Mouse (Mus musculus) urinary bladder, postnatal 36 days (tissue): ENCODE results near the gene Sfrp4.
"Not testable (repeated sequence)": the region's sequence is repeated elsewhere in the genome, so short reads cannot be mapped to it uniquely, and the experiment has no call there.

Experiments used
- DNase-seq, 2 experiments: peaks; one replicate each; pipeline ENCODE4 v3.0.0; 2022; ENCODE audit warnings: low spot score in 2 of 2, mixed read lengths in 1 of 2

Gene Sfrp4

DNA sequence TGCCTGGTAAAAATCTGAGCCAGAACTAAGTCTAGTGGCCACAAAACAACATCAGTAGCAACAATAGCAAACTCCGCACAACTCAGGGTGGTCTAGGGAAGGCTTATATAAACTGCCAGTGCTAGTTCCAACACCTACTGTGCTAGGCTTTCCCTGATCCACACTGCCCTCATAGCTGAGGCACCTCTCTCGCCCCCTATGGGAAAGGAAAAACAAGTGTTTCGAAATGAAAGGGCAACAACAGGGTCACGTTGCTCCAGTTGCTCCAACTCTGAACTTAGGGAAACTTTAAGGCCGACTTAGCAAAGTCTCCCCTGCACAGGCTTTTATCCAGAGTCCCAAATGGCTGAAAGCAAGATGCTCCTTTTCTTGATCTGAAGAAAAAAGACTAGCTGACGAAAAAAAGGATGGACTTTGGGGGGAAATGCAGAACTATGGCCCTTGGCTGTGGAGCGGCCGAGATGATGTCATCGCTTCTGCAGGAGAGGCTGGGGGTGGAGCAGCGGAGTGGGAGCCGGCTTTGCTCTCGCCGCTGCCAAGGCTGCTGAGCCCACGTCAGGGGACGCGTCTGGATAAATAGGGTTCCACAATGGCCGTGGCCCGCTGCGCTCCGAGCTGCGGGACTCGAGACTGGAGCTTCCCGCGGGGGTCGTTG, at the start of gene Sfrp4:
TSS of gene Sfrp4 (plus strand) at position 532 of the 655 bp plus-strand sequence.
- peak; percentile 10 to 28 for DNase-seq

DNA sequence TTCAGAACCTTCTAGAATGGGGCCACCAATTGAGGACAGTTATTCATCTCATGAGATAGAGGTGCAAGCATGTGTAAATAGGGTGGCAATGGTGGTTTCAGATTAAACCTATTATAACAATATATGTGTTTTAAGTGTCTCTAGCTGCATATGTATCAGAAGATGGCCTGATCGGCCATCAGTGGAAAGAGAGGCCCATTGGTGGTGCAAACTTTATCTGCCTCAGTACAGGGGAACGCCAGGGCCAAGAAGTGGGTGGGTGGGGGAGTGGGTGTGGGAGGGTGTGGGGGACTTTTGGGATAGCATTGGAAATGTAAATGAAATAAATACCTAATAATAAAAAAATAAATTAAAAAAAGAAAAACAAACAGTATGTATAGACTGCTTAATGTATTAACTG, 48.2 kb upstream of the Sfrp4 start:
- not testable (repeated sequence) for DNase-seq

DNA sequence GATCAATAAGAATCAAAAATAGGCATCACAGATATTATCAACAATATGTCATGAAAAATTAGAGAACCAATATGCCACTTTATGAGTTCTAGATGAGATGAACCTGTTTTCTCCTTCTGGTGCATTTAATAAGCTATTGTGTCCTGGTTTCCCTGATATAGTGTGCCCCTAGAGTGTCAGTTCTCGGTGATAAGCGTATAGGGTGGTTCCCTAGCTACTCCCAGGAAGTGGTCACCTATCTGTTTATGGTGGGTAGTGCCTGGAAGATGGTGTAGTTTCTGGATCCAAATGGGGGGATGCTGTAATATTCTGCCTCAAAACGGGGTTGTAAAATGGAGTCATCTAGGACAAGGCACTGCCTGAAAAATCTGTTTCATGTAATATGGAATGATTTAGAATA, 47.0 kb upstream of the Sfrp4 start:
- no peak for DNase-seq

DNA sequence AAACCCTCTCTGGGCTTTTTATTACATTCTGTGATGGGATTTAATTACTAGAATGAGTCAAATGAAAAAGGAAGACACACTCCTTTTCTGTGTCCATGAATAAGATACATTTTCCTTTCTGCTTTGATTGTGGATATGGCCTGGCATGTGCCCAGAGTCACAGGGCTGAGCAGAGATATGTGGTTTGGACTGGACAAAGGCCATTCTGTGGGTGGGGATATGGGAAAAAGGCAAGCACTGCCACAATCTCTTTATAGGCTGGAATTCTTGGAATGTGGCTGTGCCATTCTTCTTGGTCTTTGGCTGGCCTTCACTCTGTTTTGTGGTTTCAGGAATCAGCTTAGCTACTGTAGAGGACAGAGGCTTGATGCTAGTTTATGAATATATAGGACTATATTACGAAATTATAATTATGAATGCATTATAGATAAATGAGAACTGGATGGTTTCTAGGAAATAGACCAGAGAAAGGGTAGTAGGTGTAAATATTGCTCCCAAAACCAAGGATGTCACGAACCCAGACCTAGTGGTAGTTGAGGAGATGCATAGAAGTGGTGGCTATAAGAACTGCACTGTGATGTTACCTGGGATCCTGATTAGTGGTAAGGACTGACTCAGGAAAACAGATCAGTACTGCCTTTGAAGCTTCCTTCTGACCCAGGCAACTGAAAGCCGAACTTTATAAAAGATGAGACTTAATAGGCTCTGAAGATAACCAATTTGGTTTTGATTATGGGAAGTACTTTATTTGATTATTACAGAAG, 31.7 kb upstream of the Sfrp4 start:
- no peak for DNase-seq

DNA sequence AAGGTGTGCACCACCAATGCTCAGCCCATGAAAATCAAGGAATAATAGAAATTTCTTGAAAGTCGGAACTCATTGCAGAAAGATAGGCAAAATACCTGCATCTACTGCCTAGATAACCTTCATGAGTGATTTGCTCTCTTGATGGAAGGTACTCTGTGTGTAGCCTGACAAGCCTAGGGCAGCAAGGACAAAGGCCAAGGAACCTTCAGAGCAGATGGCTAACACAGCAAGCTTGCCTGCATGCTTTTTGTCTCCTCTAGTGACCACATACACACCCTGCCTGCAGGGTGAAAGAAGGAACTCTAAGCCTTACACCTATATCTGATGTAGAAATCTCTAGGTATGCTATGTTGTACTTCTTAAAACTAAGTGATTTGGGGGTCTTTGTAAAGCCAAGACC, 27.8 kb upstream of the Sfrp4 start:
- DNase-seq: no peak

DNA sequence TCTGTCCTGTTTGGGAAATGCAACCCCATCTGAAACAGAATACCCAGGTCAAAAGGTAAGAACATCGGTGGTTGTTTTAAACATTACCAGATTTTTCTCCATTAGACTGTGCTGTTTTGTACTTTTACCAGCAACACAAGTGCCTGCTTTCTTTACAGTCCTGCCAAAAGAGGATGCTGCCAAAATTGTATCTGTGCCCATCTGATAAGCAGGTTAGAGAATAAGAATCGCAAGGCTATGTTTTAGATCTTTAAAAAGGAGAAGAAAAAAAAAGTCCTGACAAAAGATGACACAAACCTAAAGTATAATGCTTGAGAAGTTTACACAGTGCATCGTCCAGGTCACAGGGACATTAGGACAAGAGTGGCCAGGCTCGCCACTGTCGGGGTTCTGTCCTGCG, 23.7 kb upstream of the Sfrp4 start:
- no peak for DNase-seq

DNA sequence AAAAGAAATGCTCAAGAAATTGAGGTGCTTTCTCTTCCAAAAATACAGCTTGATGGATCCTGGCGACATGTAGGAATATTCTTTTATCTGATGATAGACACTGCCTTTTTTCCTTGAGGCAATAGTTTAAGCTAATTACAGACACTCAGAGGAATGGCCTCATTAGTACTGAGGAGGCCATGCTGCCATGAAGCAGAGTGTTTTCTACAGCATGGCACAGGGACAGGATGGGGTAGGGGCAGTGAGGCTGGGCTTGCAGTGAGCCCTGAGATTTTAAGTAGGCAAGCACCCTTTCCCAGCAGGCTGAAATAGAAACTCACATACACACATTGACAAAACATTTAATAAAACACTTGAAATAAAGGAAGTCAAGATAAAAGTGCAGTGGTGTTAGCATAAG, 20.4 kb upstream of the Sfrp4 start:
- no peak for DNase-seq

DNA sequence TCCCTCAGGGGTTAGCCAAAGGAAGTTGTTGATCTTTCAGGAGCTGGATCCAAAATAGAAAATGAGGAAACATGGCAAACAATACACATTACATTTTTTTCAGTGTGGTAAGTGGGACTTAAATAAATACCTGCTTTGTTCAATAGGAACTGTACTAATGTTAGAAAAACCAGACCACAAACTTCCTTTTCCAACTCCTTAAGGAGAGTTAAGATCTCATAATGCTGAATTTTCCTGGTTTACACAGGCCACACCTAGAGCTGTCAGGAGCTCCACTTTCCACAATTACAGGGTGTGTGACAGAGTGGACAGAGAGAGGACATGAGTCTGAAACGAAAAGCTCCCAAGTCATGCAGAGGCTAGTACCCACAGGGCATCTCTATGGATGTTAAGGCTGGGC, 19.2 kb upstream of the Sfrp4 start:
- DNase-seq: no peak

DNA sequence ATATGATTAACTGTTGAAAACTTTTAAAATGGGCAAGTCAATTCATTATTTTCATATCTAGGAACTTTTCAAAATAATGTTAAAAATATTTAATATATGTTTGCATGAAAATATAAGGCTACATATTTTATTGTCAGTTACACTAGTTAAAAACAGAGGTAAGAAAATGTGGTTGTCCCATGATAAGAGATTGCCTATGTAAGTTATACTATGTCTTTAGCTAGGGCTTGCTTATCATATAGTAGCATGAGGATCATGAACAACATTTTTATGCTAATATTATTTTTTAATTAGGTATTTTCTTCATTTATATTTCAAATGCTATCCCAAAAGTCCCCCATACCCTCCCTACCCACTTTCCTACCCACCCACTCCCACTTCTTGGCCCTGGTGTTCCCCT, 18.0 kb upstream of the Sfrp4 start:
- no peak for DNase-seq

DNA sequence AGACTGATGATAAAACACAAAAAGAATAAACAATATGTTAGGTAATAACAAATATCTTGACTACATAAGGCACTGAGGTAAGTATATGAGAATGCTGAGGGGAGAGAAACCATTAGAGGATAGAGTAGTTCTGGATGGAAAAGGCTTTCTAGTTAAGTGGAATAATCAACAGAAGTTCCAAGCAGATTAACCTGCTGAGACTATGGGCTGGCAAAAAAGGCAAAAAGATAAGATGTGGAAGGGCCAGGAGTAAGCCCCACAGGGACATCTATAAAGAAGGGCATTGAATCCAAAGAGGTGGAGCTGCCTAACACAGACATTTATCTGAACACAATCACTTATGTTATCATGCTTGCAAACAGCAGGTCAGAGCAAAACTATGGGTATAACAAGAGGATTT, 14.8 kb upstream of the Sfrp4 start:
- no peak for DNase-seq

DNA sequence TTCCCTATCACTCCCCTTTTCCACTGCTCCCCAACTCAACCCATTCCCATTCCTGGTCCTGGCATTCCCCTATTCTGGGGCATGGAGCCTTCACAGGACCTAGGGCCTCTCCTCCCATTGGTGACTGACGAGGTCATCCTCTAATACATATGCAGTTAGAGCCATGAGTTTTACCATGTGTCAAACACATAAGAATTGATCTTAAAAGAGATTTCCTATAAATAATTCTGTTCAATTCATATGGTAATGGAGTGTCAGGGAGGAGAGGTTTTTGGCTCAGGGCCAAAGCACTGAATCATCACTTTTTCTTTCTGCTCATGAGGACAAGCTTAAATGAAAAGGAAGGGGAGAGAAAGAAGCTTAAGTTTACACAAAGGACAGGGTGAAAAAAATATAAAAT, 10.6 kb upstream of the Sfrp4 start:
- DNase-seq: no peak

DNA sequence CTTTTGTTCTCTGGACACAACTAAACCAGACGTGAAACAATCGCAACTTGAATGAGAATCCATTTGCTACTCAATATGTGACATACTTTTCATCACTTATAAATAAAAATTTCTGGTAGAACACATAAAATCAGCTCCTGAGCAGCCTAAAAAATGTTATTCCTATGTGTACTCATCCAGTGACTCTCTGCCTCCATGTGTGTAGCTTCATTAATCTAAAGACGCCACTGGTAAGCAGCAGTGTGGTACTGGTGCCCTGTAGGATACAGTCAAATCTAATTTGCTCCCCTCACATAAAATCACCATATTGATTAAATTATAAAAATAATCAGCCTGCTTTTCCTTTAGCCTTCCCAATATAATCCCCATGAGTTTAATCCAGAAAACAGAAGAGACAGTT, 9.9 kb upstream of the Sfrp4 start:
- DNase-seq: no peak

DNA sequence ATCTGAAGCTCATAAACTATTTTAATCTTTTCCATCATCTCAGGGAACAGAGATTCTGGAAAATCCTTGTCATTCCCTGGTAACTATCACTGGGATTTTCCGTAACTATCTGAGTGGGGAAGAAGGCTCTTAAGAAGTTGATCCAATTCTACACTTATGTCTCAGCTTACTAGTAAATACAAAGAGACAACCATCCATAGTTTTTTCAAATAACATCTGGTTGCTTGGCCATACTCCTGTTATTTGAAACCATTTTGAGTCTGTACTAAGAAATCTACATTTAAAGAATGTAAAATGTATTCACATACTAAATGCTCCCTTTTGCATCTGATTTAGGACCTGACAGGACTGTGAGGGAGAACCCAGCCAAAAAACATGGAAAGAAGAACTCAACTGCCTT, 9.5 kb upstream of the Sfrp4 start:
- no peak for DNase-seq

DNA sequence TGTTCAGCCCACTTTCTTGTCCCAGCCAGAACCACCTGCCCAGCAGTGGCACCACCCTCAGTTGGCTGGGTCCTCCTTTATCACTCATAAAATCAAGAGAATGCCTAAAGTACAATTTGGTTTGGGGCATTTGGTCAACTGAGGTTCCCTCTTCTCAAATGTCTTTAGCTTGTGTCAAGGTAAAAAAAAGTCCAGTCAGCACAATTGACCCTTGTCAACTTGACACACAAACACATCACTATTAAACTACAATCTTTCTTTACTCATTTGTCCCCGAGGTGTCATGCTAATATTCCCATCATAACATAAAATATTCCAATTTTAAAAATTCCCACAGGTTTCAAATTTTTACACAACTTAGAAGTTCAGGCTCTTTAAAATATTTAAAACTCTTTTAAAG, 8.6 kb upstream of the Sfrp4 start:
- DNase-seq: no peak

DNA sequence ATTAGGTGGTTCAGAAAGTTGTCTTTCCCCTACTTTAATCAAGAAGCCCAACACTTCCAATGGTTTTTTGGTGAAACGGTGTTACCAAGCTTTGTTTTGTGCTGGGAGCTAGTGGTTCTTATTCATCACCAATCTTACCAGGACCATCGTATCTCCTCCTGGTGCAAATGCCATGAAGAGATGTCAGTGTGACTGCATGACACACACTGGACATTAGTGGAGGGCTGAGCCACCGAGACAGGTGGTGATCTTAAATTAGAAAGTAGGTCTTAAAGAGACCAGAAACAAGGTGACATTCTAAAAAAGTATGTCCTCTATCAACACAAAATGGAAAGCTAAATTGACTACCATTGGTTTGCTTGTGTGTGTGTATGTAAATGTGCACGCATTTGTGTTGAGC, 4.8 kb upstream of the Sfrp4 start:
- no peak for DNase-seq

DNA sequence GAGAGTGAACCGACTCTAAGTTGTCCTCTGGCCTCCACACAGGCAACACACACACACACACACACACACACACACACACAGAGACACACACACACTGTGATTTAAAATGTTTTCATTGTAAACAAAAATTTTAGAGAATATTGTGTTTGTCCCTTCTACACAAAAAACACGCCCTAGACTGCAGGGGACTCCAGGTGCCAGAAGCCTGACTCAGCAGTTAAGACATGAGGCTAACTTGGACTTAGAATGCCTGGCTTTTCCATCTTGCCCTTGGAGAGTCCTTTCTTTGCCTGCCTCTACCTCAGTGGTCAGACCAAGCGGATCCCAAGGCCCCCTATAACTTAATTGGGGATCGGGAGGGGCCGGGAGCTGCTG, 4.1 kb upstream of the Sfrp4 start:
- peak in 1 of 2 experiments; percentile 4 for DNase-seq

DNA sequence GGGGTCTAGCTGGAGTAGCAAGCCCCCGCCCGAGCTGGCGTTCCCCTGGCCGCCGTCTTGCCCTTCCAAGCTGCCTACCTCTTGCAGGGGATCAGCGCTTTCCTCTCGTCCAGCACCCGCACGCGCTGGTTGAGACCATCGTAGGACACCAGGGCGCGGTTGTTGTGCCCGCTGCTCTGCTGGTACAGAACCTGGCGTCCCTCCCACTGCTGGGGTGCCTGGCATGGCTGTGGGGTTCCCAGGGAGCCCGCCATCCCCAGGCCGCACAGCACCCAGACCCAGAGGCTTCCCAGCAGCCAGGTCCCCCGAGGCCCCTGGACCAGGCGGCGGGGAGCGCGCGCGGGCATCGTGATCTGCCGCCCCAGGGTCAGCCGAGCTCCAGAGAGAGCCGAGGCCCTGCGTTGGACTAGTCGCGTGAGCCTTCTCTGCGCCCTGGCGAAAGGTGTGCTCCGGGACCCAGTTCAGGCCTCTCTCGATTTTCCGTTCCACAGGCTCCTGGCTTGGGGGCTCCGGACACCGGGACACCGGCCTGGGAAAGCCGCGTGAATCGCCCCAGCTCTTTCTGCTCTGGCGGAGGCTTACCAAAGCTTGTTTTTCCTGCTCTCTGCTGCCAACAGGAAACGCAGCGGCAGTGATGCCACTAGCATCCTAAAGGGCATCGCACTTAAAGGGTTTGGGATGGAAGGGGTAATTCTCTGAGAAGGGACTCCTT, 3.5 kb upstream of the Sfrp4 start, which contains the start of gene Epdr1:
TSS of gene Epdr1 (minus strand) at position 712 of the 712 bp plus-strand sequence.
- peak; percentile 28 to 40 for DNase-seq

DNA sequence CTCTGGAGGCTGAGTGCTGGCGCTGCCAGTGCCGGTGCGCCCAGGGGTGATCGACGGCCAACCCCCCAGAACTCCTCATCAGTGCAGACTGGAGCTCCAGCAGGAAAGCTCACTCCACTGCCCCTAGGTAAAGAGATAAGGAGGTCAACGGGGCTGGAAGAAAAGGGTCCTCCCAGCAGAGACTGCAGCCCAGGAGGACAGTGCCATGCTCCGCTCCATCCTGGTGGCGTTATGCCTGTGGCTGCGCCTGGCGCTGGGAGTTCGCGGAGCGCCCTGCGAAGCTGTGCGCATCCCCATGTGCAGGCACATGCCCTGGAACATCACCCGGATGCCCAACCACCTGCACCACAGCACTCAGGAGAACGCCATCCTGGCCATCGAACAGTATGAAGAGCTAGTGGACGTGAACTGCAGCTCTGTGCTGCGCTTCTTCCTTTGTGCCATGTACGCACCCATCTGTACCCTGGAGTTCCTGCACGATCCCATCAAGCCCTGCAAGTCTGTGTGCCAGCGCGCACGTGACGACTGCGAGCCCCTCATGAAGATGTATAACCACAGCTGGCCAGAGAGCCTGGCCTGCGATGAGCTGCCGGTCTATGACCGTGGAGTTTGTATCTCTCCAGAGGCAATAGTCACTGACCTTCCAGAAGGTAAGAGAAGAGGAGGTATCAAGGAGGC, 463 bp downstream of the Sfrp4 start:
- DNase-seq: no peak

DNA sequence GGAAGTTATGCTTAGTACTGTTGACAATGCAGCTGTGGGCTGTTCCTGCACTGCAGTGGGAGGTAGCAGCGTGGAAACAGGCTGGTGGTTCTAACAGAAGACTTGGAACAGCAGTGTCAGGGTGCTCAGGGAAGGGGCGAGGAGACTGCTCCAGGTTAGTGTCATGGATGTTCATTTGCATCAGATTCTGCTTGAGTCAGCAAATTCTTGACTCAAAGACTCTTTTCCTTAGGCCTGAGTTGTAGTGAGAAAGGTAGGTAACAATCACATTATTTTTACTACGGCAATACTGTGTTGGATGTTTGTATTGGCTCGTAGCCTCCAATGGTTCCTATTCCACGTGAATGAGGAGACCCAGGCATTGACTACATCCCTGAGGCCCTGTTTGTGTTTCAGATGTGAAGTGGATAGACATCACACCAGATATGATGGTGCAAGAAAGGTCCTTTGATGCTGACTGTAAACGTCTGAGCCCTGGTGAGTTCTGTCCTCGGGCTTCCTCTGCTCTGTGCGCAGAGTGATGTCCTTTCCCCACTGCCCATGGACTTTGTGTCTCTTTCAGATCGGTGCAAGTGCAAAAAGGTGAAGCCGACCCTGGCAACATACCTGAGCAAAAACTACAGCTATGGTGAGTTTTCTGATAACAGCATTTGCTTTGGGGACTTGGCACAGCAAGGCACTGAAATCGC, 1.9 kb downstream of the Sfrp4 start:
- no peak for DNase-seq

DNA sequence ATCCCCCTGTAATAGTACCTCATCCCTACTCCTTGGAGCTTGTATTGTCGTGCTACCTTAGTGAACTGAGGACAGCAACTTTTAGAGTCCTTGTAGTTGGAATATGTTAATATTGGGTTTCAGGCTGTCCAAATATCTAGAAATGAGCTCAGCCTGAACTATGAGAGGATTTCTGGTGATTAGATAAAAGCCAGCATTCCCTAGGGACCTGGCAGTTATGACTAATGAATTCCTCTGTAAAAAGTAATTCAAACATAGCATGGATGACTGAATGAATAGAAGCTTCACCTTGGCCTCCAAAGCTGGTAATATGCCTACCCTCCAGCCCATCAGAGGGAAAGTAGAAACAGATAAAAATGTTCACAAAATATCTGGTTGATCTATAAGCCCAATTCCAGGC, 3.6 kb downstream of the Sfrp4 start:
- no peak for DNase-seq

DNA sequence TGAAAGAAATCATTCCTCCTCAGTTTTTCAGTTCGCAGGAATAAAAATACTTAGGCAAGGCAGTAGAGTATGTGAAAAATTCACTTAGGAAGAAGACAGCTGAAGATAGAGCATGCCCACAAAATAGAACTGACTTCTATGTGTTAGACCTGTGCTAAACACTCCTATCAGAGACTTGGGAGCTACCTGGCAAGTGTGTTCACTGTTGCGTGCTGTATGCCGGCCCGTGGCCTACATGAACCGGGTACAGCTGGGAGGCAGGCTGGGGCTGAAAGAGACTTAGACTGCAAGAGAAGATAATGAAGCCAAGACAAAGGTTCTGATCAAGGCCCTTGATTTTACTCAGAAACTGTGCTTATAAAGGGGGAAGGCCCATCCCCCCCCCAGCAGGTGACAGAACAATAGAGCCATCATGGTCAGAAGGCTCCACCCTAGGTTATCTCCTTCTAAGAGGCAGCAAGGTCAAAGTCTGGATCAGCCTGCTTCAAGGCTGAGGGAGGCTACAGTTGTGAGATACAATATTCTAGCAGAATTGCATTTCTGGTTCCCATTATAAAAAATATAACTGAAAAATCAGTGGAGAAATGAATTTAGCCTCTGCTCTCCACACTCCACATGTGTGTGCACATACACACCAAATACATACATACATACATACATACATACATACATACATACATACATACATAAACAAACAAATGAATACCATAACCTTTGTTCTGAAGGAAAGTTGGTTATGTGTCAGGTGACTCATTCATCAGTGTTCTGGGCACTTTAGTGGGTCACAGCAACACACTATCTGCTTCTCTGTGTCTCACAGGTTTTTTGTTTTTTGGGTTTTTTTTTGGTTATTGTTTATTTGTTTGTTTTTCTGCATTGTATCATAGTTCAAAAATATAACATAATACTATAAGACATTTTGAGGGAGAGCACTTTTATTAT, 8.1 kb downstream of the Sfrp4 start:
- DNase-seq: no peak
